Mouse (Mus musculus) embryonic fibroblast, embryonic 13.5 days (primary cell): ENCODE results near the gene Cox4i2.

Source experiments
- CTCF ChIP-seq: IDR thresholded peaks from 2 replicates; pipeline ENCODE4 v1.5.1; 2011; ENCODE audit warnings: mild to moderate bottlenecking, control low read depth, low read length, moderate library complexity, borderline replicate concordance; ENCODE audit not compliant: insufficient read depth
- POLR2A ChIP-seq: IDR thresholded peaks from 2 replicates; pipeline ENCODE4 v1.6.1; 2011; ENCODE audit warnings: low read depth, mild to moderate bottlenecking, control low read depth, low read length, moderate library complexity

DNA sequence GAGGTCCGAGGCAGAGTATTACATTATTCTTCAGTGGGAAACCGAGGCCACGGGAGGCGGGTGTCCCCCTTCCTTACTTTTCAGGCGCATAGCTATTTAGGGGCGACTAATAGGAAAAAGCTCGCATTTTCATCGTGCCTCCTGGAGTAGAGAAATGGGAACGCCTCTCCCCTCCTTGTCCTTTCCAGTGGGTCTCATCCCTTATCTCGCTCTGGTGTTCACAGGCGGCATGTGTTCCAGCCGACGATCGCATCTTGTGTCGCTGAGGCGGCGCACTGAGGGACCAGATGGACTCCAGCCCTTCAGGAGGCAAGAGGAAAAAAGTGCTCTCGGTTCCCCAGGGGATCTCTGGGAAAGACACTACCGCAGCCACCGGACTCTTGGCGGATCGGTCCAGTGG lies 17.2 kb upstream of the Cox4i2 start:
- TF ChIP-seq POLR2A: no peak
- no peak for TF ChIP-seq CTCF
